Mouse (Mus musculus): ENCODE data around the gene Eif4h. TPM values are rescaled to one million over a fixed set of nuclear protein-coding genes. Genes with fewer than 3 reads are reported as not detected.

The Eif4h gene
- total RNA-seq, 1 experiment: 322 TPM

GRCm38 (mm10) chr5:134571730-134572507, 67.4 kb downstream of the Eif4h start:
- Histone ChIP-seq H3K9ac (ENCODE audit: insufficient read depth, low read depth, low read length, poor library complexity, severe bottlenecking) (no peak overlapping the region), H3K36me3 (ENCODE audit: control insufficient read depth, insufficient read depth, low read length, poor library complexity, severe bottlenecking) (no peaks in the 10 kb centered on the region), H3K4me1 (ENCODE audit: control insufficient read depth in 2 of 2, insufficient read depth in 2 of 2, low read length in 2 of 2, poor library complexity in 1 of 2) (peaks cover 3 to 25% of the 10 kb centered on the region in 2 experiments; a peak in 3 of 4 replicates), H3K4me3 (ENCODE audit: insufficient read depth in 1 of 2, low read depth in 1 of 2, low read length in 2 of 2, poor library complexity in 1 of 2, severe bottlenecking in 1 of 2) (peak overlapping the region; percentile 26 to 56; a peak in 3 of 4 replicates), H3K9me3 (ENCODE audit: control insufficient read depth, insufficient read depth, low read depth, low read length) (no peaks in the 10 kb centered on the region), H3K27ac (ENCODE audit: insufficient read depth, low read depth, low read length, poor library complexity, severe bottlenecking) (no peak overlapping the region)
- no peak for DNase-seq (ENCODE audit: low read depth, low spot score)
- TF ChIP-seq MAFK (IDR thresholded peaks at IDR 0.05; ENCODE audit: insufficient read depth, low read depth, low read length) (no peak), HCFC1 (IDR thresholded peaks at IDR 0.05; ENCODE audit: borderline replicate concordance, insufficient read depth, low read length) (no peak), CHD2 (IDR thresholded peaks at IDR 0.05; ENCODE audit: low read depth, low read length) (no peak), ZC3H11A (IDR thresholded peaks at IDR 0.05; ENCODE audit: borderline replicate concordance, low read depth, low read length) (no peak), ZNF384 (IDR thresholded peaks at IDR 0.05; ENCODE audit: low read depth, low read length) (no peak)
- in situ Hi-C loops (cut with MboI; ENCODE audit: low sequenced_read_pairs in 2 of 2, unreplicated experiment in 2 of 2): no loop called here

Other genes starting within 250 kb of the Eif4h start
- gene Gtf2ird1, start 182.8 kb downstream of the Eif4h start, total RNA-seq (2012; rRNA removed): 63.5 and 118 TPM in 2 replicates
- gene Clip2, start 87.1 kb downstream of the Eif4h start, total RNA-seq (2012; rRNA removed): 7.9 and 10.5 TPM in 2 replicates
- gene Syna, start 79.3 kb downstream of the Eif4h start, total RNA-seq (2012; rRNA removed): 0.16 and 0.18 TPM in 2 replicates
- 165 and 168 TPM in 2 replicates for gene Rfc2, start 58.1 kb downstream of the Eif4h start, total RNA-seq (2012; rRNA removed)
- gene Lat2, start 24.5 kb downstream of the Eif4h start, total RNA-seq (2012; rRNA removed): 3.6 and 4.3 TPM in 2 replicates
- 14.0 and 15.9 TPM in 2 replicates for gene Limk1, start 49.1 kb upstream of the Eif4h start, total RNA-seq (2012; rRNA removed)
- 0.85 and 0.98 TPM in 2 replicates for gene Eln, start 107.8 kb upstream of the Eif4h start, total RNA-seq (2012; rRNA removed)